Mouse (Mus musculus): ENCODE data around the gene Tarm1. TPM values are rescaled to one million over a fixed set of nuclear protein-coding genes. Genes with fewer than 3 reads are reported as not detected.

The Tarm1 gene
- polyA plus RNA-seq, 1 experiment from 2014 or later = not detected

Other genes starting within 250 kb of the Tarm1 start
- 14.6 and 16.3 TPM in 2 replicates for gene Myadm, start 213.5 kb downstream of the Tarm1 start, polyA plus RNA-seq (2015; fragmentation: Nextera tagmentation; extraction: Ambion mirVana)
- gene Prkcg, start 213.4 kb downstream of the Tarm1 start, polyA plus RNA-seq (2015; fragmentation: Nextera tagmentation; extraction: Ambion mirVana) = 0.62 and 0.77 TPM in 2 replicates
- 4.6 TPM in 2 replicates for gene Cacng7, start 169.7 kb downstream of the Tarm1 start, polyA plus RNA-seq (2015; fragmentation: Nextera tagmentation; extraction: Ambion mirVana)
- 10.0 and 12.6 TPM in 2 replicates for gene Cacng8, start 111.9 kb downstream of the Tarm1 start, polyA plus RNA-seq (2015; fragmentation: Nextera tagmentation; extraction: Ambion mirVana)
- not detected in 2 replicates for gene Cacng6, start 78.4 kb downstream of the Tarm1 start, polyA plus RNA-seq (2015; fragmentation: Nextera tagmentation; extraction: Ambion mirVana)
- 0.27 and 0.34 TPM in 2 replicates for gene Oscar, start 113.5 kb upstream of the Tarm1 start, polyA plus RNA-seq (2015; fragmentation: Nextera tagmentation; extraction: Ambion mirVana)
- gene Ndufa3, start 114.7 kb upstream of the Tarm1 start, polyA plus RNA-seq (2015; fragmentation: Nextera tagmentation; extraction: Ambion mirVana) = 452 and 481 TPM in 2 replicates
- gene Tfpt, start 127.3 kb upstream of the Tarm1 start, polyA plus RNA-seq (2015; fragmentation: Nextera tagmentation; extraction: Ambion mirVana) = 31.3 and 33.1 TPM in 2 replicates
- 134 and 149 TPM in 2 replicates for gene Prpf31, start 127.4 kb upstream of the Tarm1 start, polyA plus RNA-seq (2015; fragmentation: Nextera tagmentation; extraction: Ambion mirVana)
- gene Cnot3, start 142.6 kb upstream of the Tarm1 start, polyA plus RNA-seq (2015; fragmentation: Nextera tagmentation; extraction: Ambion mirVana) = 55.3 and 56.3 TPM in 2 replicates
- gene Leng1, start 163.2 kb upstream of the Tarm1 start, polyA plus RNA-seq (2015; fragmentation: Nextera tagmentation; extraction: Ambion mirVana) = 16.1 and 19.2 TPM in 2 replicates
- gene Tmc4, start 174.9 kb upstream of the Tarm1 start, polyA plus RNA-seq (2015; fragmentation: Nextera tagmentation; extraction: Ambion mirVana) = 2.1 and 3.4 TPM in 2 replicates
- 227 and 236 TPM in 2 replicates for gene Tsen34, start 190.2 kb upstream of the Tarm1 start, polyA plus RNA-seq (2015; fragmentation: Nextera tagmentation; extraction: Ambion mirVana)
- 36.2 and 41.6 TPM in 2 replicates for gene Mboat7, start 190.9 kb upstream of the Tarm1 start, polyA plus RNA-seq (2015; fragmentation: Nextera tagmentation; extraction: Ambion mirVana)
- gene Rps9, start 201.4 kb upstream of the Tarm1 start, polyA plus RNA-seq (2015; fragmentation: Nextera tagmentation; extraction: Ambion mirVana) = 1,199 and 1,336 TPM in 2 replicates
- 0.18 and 0.19 TPM in 2 replicates for gene Pirb, start 217.8 kb upstream of the Tarm1 start, polyA plus RNA-seq (2015; fragmentation: Nextera tagmentation; extraction: Ambion mirVana)